ENCODE assay signal across 8 mouse cellular contexts in the genomic region with DNA sequence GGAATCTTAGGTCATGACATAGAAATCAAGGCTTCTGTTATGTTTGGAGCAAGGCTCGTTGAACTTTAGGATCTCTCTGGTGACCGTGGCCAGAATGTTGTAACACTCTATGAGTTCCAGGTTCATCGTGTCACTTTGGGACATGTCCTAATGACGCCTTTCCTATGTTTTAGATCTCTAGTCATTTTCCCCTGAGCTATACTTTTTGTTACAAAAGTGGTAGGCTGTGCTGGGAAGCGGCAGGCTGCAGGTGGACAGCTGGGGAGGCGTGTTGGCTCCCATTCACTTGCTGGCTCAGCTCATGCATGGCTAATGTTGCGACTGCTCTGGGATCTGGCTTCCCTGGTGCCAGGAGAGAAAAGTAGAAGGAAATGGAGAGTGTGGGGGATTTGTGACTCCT. TPM values are rescaled to one million over a fixed set of nuclear protein-coding genes. Genes with fewer than 3 reads are reported as not detected.
DNase-seq lines count a peak whose midpoint lies in the region; TF ChIP-seq lines count a peak whose summit lies in the region.
"Had no signal": no experiment of that assay in that cellular context is flagged by ENCODE, and none has a peak within 500 bp of the region (broad histone marks: within the 10 kb centered on the region; RNA-seq: fewer than 3 reads in every experiment).

No protein-coding gene starts in this region.

- no peaks in the 10 kb centered on the region for H3K79me2 ChIP-seq in CH12.LX (replicated peaks; ENCODE audit: control insufficient read depth, extremely low read depth, insufficient read depth, poor library complexity, severe bottlenecking)

- intact Hi-C loops in gastrocnemius, postnatal 14 days (cut with DNase I; ENCODE audit: low total_unique reads) = loop anchor here (10.0 kb wide), 1 partner anchor 48 kb away; no protein-coding TSS in a partner anchor
- intact Hi-C loops in left cerebral cortex, postnatal 10 days (cut with DNase I) = loop anchor here (10.0 kb wide), 1 partner anchor 108 kb away; no protein-coding TSS in a partner anchor

- no peaks in the 10 kb centered on the region for H3K36me3 ChIP-seq in CH12.LX (replicated peaks in 1 of 2; ENCODE audit: control insufficient read depth in 1 of 2, insufficient read depth in 1 of 2, low read length in 1 of 2)
- H3K36me3 ChIP-seq in heart, embryonic 10.5 days = no peaks in the 10 kb centered on the region

- TF ChIP-seq POLR2A in CH12.LX (IDR thresholded peaks at IDR 0.05; ENCODE audit: low read depth, low read length) = no peak

- TF ChIP-seq CTCF in CH12.LX (conservative IDR thresholded peaks at IDR 0.05 in 1 of 2, IDR thresholded peaks at IDR 0.05 in 1 of 2; ENCODE audit: low read depth in 2 of 2, low read length in 2 of 2) = no peak

- no peak for TF ChIP-seq EP300 in CH12.LX (IDR thresholded peaks at IDR 0.05; ENCODE audit: low read length)

- peaks cover 16 to 45% of the 10 kb centered on the region in 2 experiments for H3K4me1 ChIP-seq in CH12.LX (ENCODE audit: control insufficient read depth in 1 of 2, insufficient read depth in 2 of 2)
- H3K4me1 ChIP-seq in heart, embryonic 10.5 days = peaks cover 3% of the 10 kb centered on the region; the same call in 1 of the 2 replicates

- H3K4me2 ChIP-seq in CH12.LX (ENCODE audit: insufficient read depth, low read depth, poor library complexity, severe bottlenecking) = peak overlapping the region; percentile 74; the same call in 1 of the 2 replicates

- dilution Hi-C loops in CH12.LX (cut with MboI; ENCODE audit: extremely low pct_ligation_motif_present, extremely low pct_unique_long_range_greater_than_20kb, low sequenced_read_pairs) = no loop called here

- no peaks in the 10 kb centered on the region for H3K27me3 ChIP-seq in CH12.LX (replicated peaks)
- no peaks in the 10 kb centered on the region for H3K27me3 ChIP-seq in heart, embryonic 10.5 days (ENCODE audit: insufficient read depth, poor library complexity, severe bottlenecking)

- no peak overlapping the region for H3K27ac ChIP-seq in CH12.LX (ENCODE audit: insufficient read depth, low read depth)
- H3K27ac ChIP-seq in heart, embryonic 10.5 days = no peak overlapping the region

- in situ Hi-C loops in CH12.LX (cut with MboI; ENCODE audit: low pct_ligation_motif_present, low pct_unique_long_range_greater_than_20kb, low sequenced_read_pairs) = no loop called here

- H3K9me3 ChIP-seq in CH12.LX (replicated peaks; ENCODE audit: low read length) = no peaks in the 10 kb centered on the region
- no peaks in the 10 kb centered on the region for H3K9me3 ChIP-seq in heart, embryonic 10.5 days

- no peak overlapping the region for H3K4me3 ChIP-seq in CH12.LX (replicated peaks in 1 of 3; ENCODE audit: low read depth in 2 of 3, low read length in 2 of 3, poor library complexity in 1 of 3)
- H3K4me3 ChIP-seq in heart, embryonic 10.5 days = no peak overlapping the region

- 72% methylated on average over 7 of the region's 7 CpGs for WGBS in heart, embryonic 10.5 days

- no peak overlapping the region for H3K9ac ChIP-seq in CH12.LX (ENCODE audit: insufficient read depth, low read depth)

- no peak for DNase-seq in CH12.LX (ENCODE audit: extremely low read depth)
- DNase-seq in cerebellum, adult 11-12 months = peak; percentile 55
- DNase-seq in gastrocnemius, postnatal 14 days = peak; percentile 68
- peak; percentile 43 to 45 for DNase-seq in left cerebral cortex, postnatal 10 days (ENCODE audit: extremely low spot score in 1 of 2, low spot score in 2 of 2)
- no peak for DNase-seq in lung, postnatal 25 days (ENCODE audit: low spot score)
- DNase-seq in heart, postnatal 4 days = no peak
- DNase-seq in heart, embryonic 10.5 days (ENCODE audit: low spot score) = no peak
- DNase-seq: thymus, postnatal 36 days had no signal

- no peak for TF ChIP-seq RAD21 in CH12.LX (IDR thresholded peaks at IDR 0.05; ENCODE audit: low read depth, low read length)

TF ChIP-seq in CH12.LX, 34 proteins besides CTCF, POLR2A, EP300 and RAD21:
- no peak for TF ChIP-seq JUND (conservative IDR thresholded peaks at IDR 0.05; ENCODE audit: low read depth, low read length)
- TF ChIP-seq UBTF (IDR thresholded peaks at IDR 0.05; ENCODE audit: low read depth, low read length) = no peak
- no peak for TF ChIP-seq ETS1 (conservative IDR thresholded peaks at IDR 0.05; ENCODE audit: low read depth, low read length)
- no peak for TF ChIP-seq CHD1 (IDR thresholded peaks at IDR 0.05; ENCODE audit: low read depth, low read length)
- TF ChIP-seq MAFK (IDR thresholded peaks at IDR 0.05; ENCODE audit: insufficient replicate concordance, low read length) = no peak
- no peak for TF ChIP-seq MEF2A (IDR thresholded peaks at IDR 0.05; ENCODE audit: borderline replicate concordance, low read depth, low read length)
- TF ChIP-seq SMC3 (IDR thresholded peaks at IDR 0.05; ENCODE audit: low read depth, low read length) = no peak

RNA-seq across cellular contexts. Expression of gene Stim2, which starts 5.7 kb away (rescaled TPM):
- total RNA-seq in CH12.LX (2012; rRNA removed) (12.3 and 16.8 TPM in 2 replicates), CH12.LX (2014; rRNA removed) (21.5 and 22.8 TPM in 2 replicates)
- 12.3 and 18.2 TPM in 2 replicates for polyA plus RNA-seq in CH12.LX (2012; ENCODE audit: insufficient read length, low read depth)
- 10 to 100 TPM; 30.6 to 34.1 TPM for total RNA-seq in gastrocnemius, postnatal 14 days (2021)
- total RNA-seq in left cerebral cortex, postnatal 10 days (2021) = 10 to 100 TPM; 43.9 to 52.0 TPM
- total RNA-seq in heart, postnatal 4 days (2021) = 10 to 100 TPM; 27.6 to 27.9 TPM
- polyA plus RNA-seq in heart, embryonic 10.5 days (2016; fragmentation: Nextera tagmentation; extraction: Ambion mirVana) = 12.5 and 15.2 TPM in 2 replicates

Comparison
In these comparisons a context has a peak if more than half of its experiments do, and no peak if none do; other contexts are left out.
1. DNase-seq: peak in cerebellum, adult 11-12 months (single experiment), gastrocnemius, postnatal 14 days (single experiment) and left cerebral cortex, postnatal 10 days (2 of 2); none in CH12.LX (single experiment), lung, postnatal 25 days (single experiment), heart, postnatal 4 days (single experiment) and heart, embryonic 10.5 days (single experiment).